Mouse (Mus musculus): ENCODE results near the gene Rab3a.

Rab3a gene

GRCm38 (mm10) chr8:70754043-70754870 is at the start of gene Rab3a:
TSS of gene Rab3a (plus strand) at chr8:70754679.
- DNase-seq = peak; percentile 97 to 99

GRCm38 (mm10) chr8:70708281-70708680 is 46.2 kb upstream of the Rab3a start:
- DNase-seq = no peak

- DNase-seq = no peak
Observed at GRCm38 (mm10) chr8:70709794-70710193, 44.7 kb upstream of the Rab3a start.

- DNase-seq = no peak
Observed at GRCm38 (mm10) chr8:70710296-70710695, 44.2 kb upstream of the Rab3a start.

- DNase-seq = no peak
Observed at GRCm38 (mm10) chr8:70711041-70711440, 43.4 kb upstream of the Rab3a start.

GRCm38 (mm10) chr8:70713991-70714390 is 40.5 kb upstream of the Rab3a start:
- peak in 1 of 2 experiments; percentile 20 for DNase-seq

GRCm38 (mm10) chr8:70715086-70715485 is 39.4 kb upstream of the Rab3a start:
- no peak for DNase-seq

- peak in 1 of 2 experiments; percentile 20 for DNase-seq
Observed at GRCm38 (mm10) chr8:70716521-70717400, 37.7 kb upstream of the Rab3a start.

- peak; percentile 75 to 78 for DNase-seq
Observed at GRCm38 (mm10) chr8:70718297-70718696, 36.2 kb upstream of the Rab3a start, which contains the start of gene Gm3336. TSS of gene Gm3336 (plus strand) at chr8:70718543.

- DNase-seq = peak; percentile 47 to 53
Observed at GRCm38 (mm10) chr8:70719796-70720270, 34.6 kb upstream of the Rab3a start.

GRCm38 (mm10) chr8:70720739-70721138 is 33.7 kb upstream of the Rab3a start:
- DNase-seq = peak; percentile 63 to 88

GRCm38 (mm10) chr8:70721601-70722000 is 32.9 kb upstream of the Rab3a start:
- DNase-seq = peak in 1 of 2 experiments; percentile 19

GRCm38 (mm10) chr8:70723486-70724210 is 30.8 kb upstream of the Rab3a start, which contains the start of gene Pde4c:
TSS of gene Pde4c (plus strand) at chr8:70723720.
- DNase-seq = peak; percentile 71 to 85

GRCm38 (mm10) chr8:70724216-70724615 is 30.3 kb upstream of the Rab3a start:
- peak in 1 of 2 experiments; percentile 22 for DNase-seq

- DNase-seq = peak; percentile 51 to 61
Observed at GRCm38 (mm10) chr8:70725792-70726447, 28.6 kb upstream of the Rab3a start.

GRCm38 (mm10) chr8:70726721-70727120 is 27.8 kb upstream of the Rab3a start:
- peak in 1 of 2 experiments; percentile 16 for DNase-seq

GRCm38 (mm10) chr8:70729808-70730475 is 24.5 kb upstream of the Rab3a start:
- DNase-seq = peak; percentile 55 to 61

- peak in 1 of 2 experiments; percentile 27 for DNase-seq
Observed at GRCm38 (mm10) chr8:70730956-70731355, 23.5 kb upstream of the Rab3a start.

- DNase-seq = peak in 1 of 2 experiments; percentile 13
Observed at GRCm38 (mm10) chr8:70737705-70738104, 16.8 kb upstream of the Rab3a start.

GRCm38 (mm10) chr8:70738211-70738610 is 16.3 kb upstream of the Rab3a start:
- peak; percentile 70 to 87 for DNase-seq

- peak in 1 of 2 experiments; percentile 6 for DNase-seq
Observed at GRCm38 (mm10) chr8:70741661-70742060, 12.8 kb upstream of the Rab3a start.
